Mouse (Mus musculus) right cerebral cortex, postnatal 25 days (tissue): ENCODE results near the gene Apol7e.
"Not testable (repeated sequence)": the region's sequence is repeated elsewhere in the genome, so short reads cannot be mapped to it uniquely, and the experiment has no call there.

Experiments used
- DNase-seq: peaks from one replicate; pipeline ENCODE4 v3.0.0; 2022

Apol7e gene

DNA sequence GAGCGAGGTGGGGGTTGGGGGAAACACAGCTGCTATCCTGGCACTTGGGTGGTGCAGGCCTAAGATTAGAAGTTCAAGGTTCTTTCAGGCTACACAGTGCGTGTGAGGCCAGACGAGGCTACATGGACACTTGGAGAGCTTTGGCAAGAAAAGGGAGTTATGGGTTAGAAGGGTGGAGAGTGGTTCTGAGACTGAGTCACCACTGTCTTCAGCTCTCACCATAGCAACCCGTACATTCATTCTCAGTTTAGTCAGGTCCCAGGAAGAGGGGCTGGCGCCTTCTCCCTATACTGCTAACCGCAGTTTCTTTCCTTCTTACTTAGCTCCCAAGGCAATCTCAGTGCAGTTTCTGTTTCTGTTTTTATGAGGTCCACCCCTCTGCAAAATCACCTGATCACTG, 42.9 kb downstream of the Apol7e start:
- DNase-seq, result not testable (repeated sequence)

DNA sequence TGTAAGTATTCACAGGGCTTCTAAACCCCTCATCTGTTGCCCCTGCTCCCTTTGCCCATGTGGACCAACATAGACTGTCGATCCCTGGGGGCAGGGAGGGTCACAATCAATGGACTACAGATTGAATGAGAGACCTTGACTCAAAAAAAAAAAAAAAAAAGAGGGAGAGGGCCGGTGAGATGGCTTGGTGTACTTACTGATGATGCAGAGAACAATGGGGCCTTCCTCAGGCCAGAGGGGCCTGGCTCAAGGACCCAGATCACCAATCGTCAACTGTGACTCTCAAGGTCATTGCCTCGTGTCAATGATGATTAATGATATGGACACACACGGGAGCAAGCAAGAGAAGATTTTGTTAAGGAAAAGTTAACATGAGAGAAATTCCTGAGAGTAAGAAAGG, 46.0 kb downstream of the Apol7e start:
- no peak for DNase-seq

DNA sequence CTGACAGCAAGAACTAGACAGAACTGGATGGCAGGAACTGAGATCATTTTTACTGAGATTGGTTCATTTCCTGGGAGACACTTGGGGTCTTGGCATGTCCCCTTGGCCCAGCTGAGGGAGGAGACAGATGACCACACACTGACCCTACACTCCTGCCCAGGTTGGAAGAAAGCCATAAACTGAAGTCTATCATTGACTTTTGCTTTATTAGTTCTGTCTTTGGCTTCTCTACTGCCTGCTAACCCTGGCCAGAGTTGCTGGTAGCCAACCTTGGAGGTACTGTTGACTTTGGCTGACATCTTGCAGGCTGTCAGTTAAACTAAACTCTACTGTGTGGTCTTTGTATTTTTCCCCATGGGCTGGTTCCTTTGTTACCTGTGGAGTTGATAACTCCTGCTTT, 46.4 kb downstream of the Apol7e start:
- DNase-seq, result no peak

GRCm38 (mm10) chr15:77746326-77746725, 47.7 kb downstream of the Apol7e start:
- no peak for DNase-seq

- no peak for DNase-seq
Measured at GRCm38 (mm10) chr15:77748414-77748813, 49.8 kb downstream of the Apol7e start.

DNA sequence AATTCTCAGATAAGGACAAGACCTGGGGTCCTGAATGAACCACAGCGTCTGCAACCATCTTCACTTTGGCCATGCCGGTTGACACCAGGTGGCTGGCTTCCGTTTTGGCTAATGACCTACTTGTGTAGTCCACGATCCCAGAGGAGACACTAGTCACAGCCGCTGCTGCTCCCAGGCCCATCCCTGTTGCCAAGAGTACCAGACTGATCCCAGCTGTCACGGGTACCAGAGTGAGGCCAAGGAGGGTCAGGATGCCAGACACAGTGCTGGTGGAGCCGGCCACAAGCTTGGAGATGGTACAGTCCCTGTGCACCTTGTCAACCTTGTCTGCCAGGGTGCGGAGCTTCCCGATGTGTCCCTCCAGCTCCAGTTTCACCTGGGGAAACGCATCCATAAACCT, 51.1 kb downstream of the Apol7e start:
- DNase-seq, result no peak

GRCm38 (mm10) chr15:77750461-77750860, 51.8 kb downstream of the Apol7e start:
- DNase-seq, result no peak

GRCm38 (mm10) chr15:77752443-77752842, 53.8 kb downstream of the Apol7e start:
- DNase-seq, result no peak

- no peak for DNase-seq
Measured at GRCm38 (mm10) chr15:77755132-77755531, 56.5 kb downstream of the Apol7e start.

DNA sequence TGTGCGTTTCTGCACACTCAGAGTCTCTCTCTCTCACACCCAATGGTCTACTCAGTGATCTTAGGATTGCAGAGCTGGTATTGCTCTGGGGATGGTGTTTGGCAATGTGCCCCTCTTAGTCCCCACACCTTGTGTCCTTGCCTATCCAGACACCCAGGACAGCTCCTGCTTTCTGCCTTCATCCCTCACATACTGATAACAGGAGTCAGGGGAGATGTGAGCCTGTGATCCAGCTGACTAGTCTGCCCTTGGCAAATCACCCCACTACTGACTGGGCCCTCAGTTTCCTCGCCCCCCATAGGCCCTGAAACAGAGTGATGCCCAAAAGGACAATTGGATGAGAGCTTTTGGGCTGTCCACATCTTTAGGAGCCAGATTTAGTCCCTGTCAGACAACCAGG, 57.4 kb downstream of the Apol7e start:
- DNase-seq, result no peak

- peak; percentile 62 for DNase-seq
Measured at GRCm38 (mm10) chr15:77756848-77757247, 58.2 kb downstream of the Apol7e start, which contains the start of gene Apol8. TSS of gene Apol8 (minus strand) at chr15:77757003.

GRCm38 (mm10) chr15:77757586-77758226, 59.0 kb downstream of the Apol7e start:
- DNase-seq, result no peak

- no peak for DNase-seq
Measured at GRCm38 (mm10) chr15:77760037-77760436, 61.4 kb downstream of the Apol7e start.

GRCm38 (mm10) chr15:77761083-77761482, 62.4 kb downstream of the Apol7e start:
- DNase-seq, result no peak

- no peak for DNase-seq
Measured at GRCm38 (mm10) chr15:77761561-77762380, 63.1 kb downstream of the Apol7e start.

DNA sequence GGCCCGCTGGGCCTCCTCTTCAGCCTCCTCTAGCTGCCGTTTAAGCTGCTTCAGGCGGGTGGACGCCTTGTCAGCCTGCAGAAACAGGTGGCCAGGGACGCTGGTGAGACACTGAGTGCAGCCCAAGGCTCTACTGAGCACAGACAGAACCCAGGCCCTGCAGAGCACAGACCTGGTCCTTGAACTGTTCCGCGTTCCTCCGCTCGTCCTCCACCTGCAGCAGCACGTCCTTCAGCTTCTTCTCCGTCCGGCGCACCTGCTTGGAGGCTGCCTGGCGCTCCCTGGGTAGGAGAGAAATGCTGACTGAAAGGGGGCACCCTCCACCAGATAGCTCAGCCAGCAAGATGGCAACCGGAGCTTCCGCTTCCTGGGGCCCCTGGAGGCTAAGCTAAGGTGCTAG, 64.4 kb downstream of the Apol7e start:
- DNase-seq, result no peak

DNA sequence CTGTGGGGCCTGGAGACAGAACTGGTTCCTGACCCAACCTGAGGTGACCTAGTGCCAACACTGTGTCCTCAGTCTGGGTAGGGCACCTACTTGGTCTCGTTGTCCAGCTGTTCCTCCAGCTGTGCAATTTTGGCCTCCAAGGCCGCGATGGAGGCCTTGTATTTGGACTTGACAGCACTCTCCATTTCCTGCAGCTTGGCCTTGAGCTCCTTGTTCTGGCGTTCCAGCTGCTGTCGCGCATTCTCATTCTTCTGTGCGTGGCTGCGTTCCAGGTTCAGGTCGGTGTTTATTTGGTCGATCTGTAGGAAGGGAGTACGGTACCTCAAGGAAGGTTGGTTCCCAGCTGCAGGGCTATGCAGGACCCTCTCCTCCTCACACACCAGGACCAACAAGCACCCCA, 65.0 kb downstream of the Apol7e start:
- DNase-seq, result no peak

DNA sequence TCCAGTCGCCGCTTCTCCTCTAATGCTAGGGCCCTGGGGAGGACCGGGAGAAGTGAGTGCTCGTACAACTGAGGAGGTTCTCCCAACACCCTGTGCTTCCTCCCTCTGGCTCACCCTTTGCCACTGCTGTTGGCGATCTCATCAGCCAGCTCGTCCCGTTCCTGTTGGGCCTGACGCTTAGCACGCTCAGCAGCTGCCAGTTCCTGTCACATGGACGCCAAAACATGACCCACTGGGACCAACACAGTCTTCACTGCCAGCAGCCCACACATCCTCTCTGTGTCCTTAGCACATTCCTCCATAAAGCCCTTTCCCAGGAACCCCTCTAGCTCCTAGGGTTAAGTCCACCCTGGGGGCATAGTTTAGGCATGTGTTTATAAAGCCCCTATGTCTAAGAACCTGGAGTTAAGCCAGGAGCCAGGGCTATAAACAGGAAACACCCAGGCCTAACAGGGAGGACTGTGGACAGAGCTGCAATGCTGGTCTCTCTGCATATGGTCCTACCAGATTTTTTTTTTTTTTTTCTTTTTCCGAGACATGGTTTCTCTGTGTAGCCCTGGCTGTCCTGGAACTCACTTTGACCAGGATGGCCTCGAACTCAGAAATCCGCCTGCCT, 65.8 kb downstream of the Apol7e start:
- no peak for DNase-seq

GRCm38 (mm10) chr15:77765484-77766093, 66.9 kb downstream of the Apol7e start:
- no peak for DNase-seq

DNA sequence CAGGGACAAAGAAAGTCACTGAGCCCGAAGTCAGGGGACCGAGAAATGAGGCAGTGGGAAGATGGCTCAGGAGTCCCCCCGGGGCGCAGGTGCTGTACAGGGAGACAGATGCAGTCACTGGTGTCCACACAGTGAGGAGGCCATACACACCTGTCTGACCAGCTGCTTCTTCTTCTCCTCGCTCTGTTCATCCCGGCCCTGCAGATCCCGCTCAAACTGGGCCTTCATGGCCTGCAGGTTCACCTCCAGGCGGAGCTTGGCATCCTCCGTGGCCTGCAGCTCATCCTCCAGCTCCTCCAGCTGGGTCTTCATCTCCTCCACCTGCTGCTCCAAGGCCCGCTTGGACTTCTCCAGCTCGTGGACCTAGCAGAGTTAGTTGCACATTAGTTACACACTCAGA, 68.3 kb downstream of the Apol7e start:
- no peak for DNase-seq
